Mouse (Mus musculus): Measurements from ENCODE around the gene Cinp.
"Not testable (repeated sequence)": the region's sequence is repeated elsewhere in the genome, so short reads cannot be mapped to it uniquely, and the experiment has no call there.

The Cinp gene

GRCm38 (mm10) chr12:110864008-110864407 is 24.9 kb downstream of the Cinp start:
- in situ Hi-C loops (cut with MboI, MseI) = no loop called here

- in situ Hi-C loops (cut with MboI, MseI) = no loop called here
Observed at GRCm38 (mm10) chr12:110861256-110861655, 27.7 kb downstream of the Cinp start.

- in situ Hi-C loops (cut with MboI, MseI) = no loop called here
Observed at GRCm38 (mm10) chr12:110860293-110860692, 28.7 kb downstream of the Cinp start.

- in situ Hi-C loops (cut with MboI, MseI) = not testable (repeated sequence)
Observed at GRCm38 (mm10) chr12:110858681-110859080, 30.3 kb downstream of the Cinp start.

- in situ Hi-C loops (cut with MboI, MseI) = no loop called here
Observed at GRCm38 (mm10) chr12:110857196-110857595, 31.7 kb downstream of the Cinp start.

- in situ Hi-C loops (cut with MboI, MseI) = no loop called here
Observed at GRCm38 (mm10) chr12:110854786-110855737, 33.9 kb downstream of the Cinp start.

GRCm38 (mm10) chr12:110851923-110852322 is 37.0 kb downstream of the Cinp start:
- in situ Hi-C loops (cut with MboI, MseI) = no loop called here

- in situ Hi-C loops (cut with MboI, MseI) = no loop called here
Observed at GRCm38 (mm10) chr12:110851414-110851813, 37.5 kb downstream of the Cinp start.

- in situ Hi-C loops (cut with MboI, MseI) = no loop called here
Observed at GRCm38 (mm10) chr12:110850929-110851256, 38.1 kb downstream of the Cinp start.

GRCm38 (mm10) chr12:110850010-110850928 is 38.7 kb downstream of the Cinp start, which contains the start of gene Zfp839:
Zfp839 (plus strand) TSS chr12:110850253.
- in situ Hi-C loops (cut with MboI, MseI) = no loop called here

GRCm38 (mm10) chr12:110846191-110846765 is 42.7 kb downstream of the Cinp start:
- in situ Hi-C loops (cut with MboI, MseI) = no loop called here

- in situ Hi-C loops (cut with MboI, MseI) = no loop called here
Observed at GRCm38 (mm10) chr12:110845131-110845880, 43.6 kb downstream of the Cinp start.

- in situ Hi-C loops (cut with MboI, MseI) = loop anchor here (5.0 kb wide), 4 partner anchors 127 to 422 kb away; partner anchors contain the start of genes Dync1h1 (in 2 of the 2) and 1700001K19Rik (in 1 of the 2)
Observed at GRCm38 (mm10) chr12:110844227-110845130, 44.5 kb downstream of the Cinp start.

GRCm38 (mm10) chr12:110843194-110844048 is 45.5 kb downstream of the Cinp start:
- in situ Hi-C loops (cut with MboI, MseI) = loop anchor here (5.0 kb wide), 4 partner anchors 126 to 421 kb away; partner anchors contain the start of genes Dync1h1 (in 2 of the 2) and 1700001K19Rik (in 1 of the 2)

GRCm38 (mm10) chr12:110841731-110842493 is 47.0 kb downstream of the Cinp start:
- in situ Hi-C loops (cut with MboI, MseI) = loop anchor here (5.0 kb wide), 4 partner anchors 125 to 420 kb away; partner anchors contain the start of genes Dync1h1 (in 2 of the 2) and 1700001K19Rik (in 1 of the 2)

- in situ Hi-C loops (cut with MboI, MseI) = loop anchor here (5.0 kb wide), 4 partner anchors 123 to 418 kb away; partner anchors contain the start of genes Dync1h1 (in 2 of the 2) and 1700001K19Rik (in 1 of the 2)
Observed at GRCm38 (mm10) chr12:110840348-110841198, 48.4 kb downstream of the Cinp start, which contains the start of gene Mok. Mok (minus strand) TSS chr12:110840939.

GRCm38 (mm10) chr12:110837850-110838249 is 51.1 kb downstream of the Cinp start:
- in situ Hi-C loops (cut with MboI, MseI) = loop anchor here in 1 of 2 experiments (5.0 kb wide), 1 partner anchor 416 kb away; no protein-coding TSS in a partner anchor
